Mouse (Mus musculus) neural tube, embryonic 11.5 days (tissue): ENCODE data around the gene Col23a1. TPM values are rescaled to one million over a fixed set of nuclear protein-coding genes. Genes with fewer than 3 reads are reported as not detected.
A peak's percentile ranks its signal among the peaks of the same experiment; 100 is the strongest.

Source experiments
- ATAC-seq: fragments of 200-750 bp; cut with Nextera tagmentation; 2 replicates; pipeline ENCODE4 v1.8.0; 2017; ENCODE audit warnings: moderate number of reproducible peaks, mild to moderate bottlenecking, moderate TSS enrichment, moderate library complexity; ENCODE audit not compliant: insufficient read depth, low FRiP score, low TSS enrichment
- DNase-seq: peaks from one replicate; pipeline ENCODE4 v3.0.0-alpha.2; 2015; ENCODE audit warnings: low spot score
- H3K27ac ChIP-seq: fragments of 300-500 bp; sonication (generic); 2 replicates; pipeline ENCODE4 v1.5.1; 2014; ENCODE audit warnings: low read depth, mild to moderate bottlenecking, low read length
- H3K27me3 ChIP-seq: fragments of 300-500 bp; sonication (generic); 2 replicates; pipeline ENCODE4 v1.6.1; 2014; ENCODE audit warnings: mild to moderate bottlenecking, low read length, mixed read lengths; ENCODE audit not compliant: control insufficient read depth, insufficient read depth
- H3K36me3 ChIP-seq: fragments of 300-500 bp; sonication (generic); 2 replicates; pipeline ENCODE4 v1.6.1; 2014; ENCODE audit warnings: mild to moderate bottlenecking, low read length, moderate library complexity, mixed read lengths; ENCODE audit not compliant: control insufficient read depth, insufficient read depth
- H3K4me1 ChIP-seq: fragments of 300-500 bp; sonication (generic); 2 replicates; pipeline ENCODE4 v1.6.1; 2014; ENCODE audit warnings: low read length, mixed read lengths; ENCODE audit not compliant: control insufficient read depth, insufficient read depth
- H3K4me2 ChIP-seq: fragments of 300-500 bp; sonication (generic); 2 replicates; pipeline ENCODE4 v1.6.1; 2014; ENCODE audit warnings: low read depth, mild to moderate bottlenecking, moderate library complexity
- H3K4me3 ChIP-seq: fragments of 300-500 bp; sonication (generic); 2 replicates; pipeline ENCODE4 v1.5.1; 2014; ENCODE audit warnings: low read depth, low read length
- H3K9ac ChIP-seq: fragments of 300-500 bp; sonication (generic); 2 replicates; pipeline ENCODE4 v1.6.1; 2014; ENCODE audit warnings: mild to moderate bottlenecking, low read length
- H3K9me3 ChIP-seq: fragments of 300-500 bp; sonication (generic); 2 replicates; pipeline ENCODE4 v1.6.1; 2016; ENCODE audit warnings: low read length; ENCODE audit not compliant: control insufficient read depth
- WGBS: fragments of 180-500 bp; shearing (Covaris S2); extraction: QIAGEN DNeasy Blood & Tissue Kit; methylation state at CpG from one replicate; pipeline ENCODE4 v1.1.7; 2014; 5-methylcytosine and 5-hydroxymethylcytosine counted together
- polyA plus RNA-seq: library from polyadenylated mRNA; unstranded; fragments of >200 nt; fragmentation: Nextera tagmentation; extraction: Ambion mirVana; gene quantifications from 2 replicates; pipeline ENCODE4 v1.2.1, GENCODE M21; 2014

Col23a1 gene
- polyA plus RNA-seq, 1 experiment from 2014 or later: 10.9 TPM

- Histone ChIP-seq H3K27me3 (no peaks in the 10 kb centered on the region), H3K4me3 (no peak overlapping the region), H3K4me1 (no peaks in the 10 kb centered on the region), H3K27ac (no peak overlapping the region), H3K36me3 (peaks cover 8% of the 10 kb centered on the region), H3K9me3 (no peaks in the 10 kb centered on the region), H3K4me2 (no peak overlapping the region), H3K9ac (no peak overlapping the region)
- ATAC-seq (no peak), DNase-seq (no peak)
- WGBS: 77% methylated on average over 1 of the region's 1 CpGs
Measured at GRCm38 (mm10) chr11:51274418-51274817, 15.3 kb upstream of the Col23a1 start.

GRCm38 (mm10) chr11:51290066-51290955, 591 bp downstream of the Col23a1 start:
- DNase-seq (peak; percentile 81), ATAC-seq (peak; percentile 72)
- Histone ChIP-seq H3K9ac (peak overlapping the region; percentile 57), H3K27ac (peak overlapping the region; percentile 20; the same call in 1 of the 2 replicates), H3K36me3 (no peaks in the 10 kb centered on the region), H3K27me3 (no peaks in the 10 kb centered on the region), H3K4me2 (peak overlapping the region; percentile 85), H3K4me1 (no peaks in the 10 kb centered on the region), H3K9me3 (no peaks in the 10 kb centered on the region), H3K4me3 (peak overlapping the region; percentile 59)
- 2% methylated on average over 48 of the region's 74 CpGs for WGBS

- ATAC-seq (no peak), DNase-seq (no peak)
- H3K4me2 ChIP-seq: no peak overlapping the region
- H3K36me3 ChIP-seq: no peaks in the 10 kb centered on the region
- H3K27me3 ChIP-seq: no peaks in the 10 kb centered on the region
- H3K27ac ChIP-seq: no peak overlapping the region
- no peaks in the 10 kb centered on the region for H3K9me3 ChIP-seq
- H3K4me1 ChIP-seq: no peaks in the 10 kb centered on the region
- H3K9ac ChIP-seq: no peak overlapping the region
- no peak overlapping the region for H3K4me3 ChIP-seq
- 69% methylated on average over 2 of the region's 2 CpGs for WGBS
Measured at GRCm38 (mm10) chr11:51293956-51294530, 4.3 kb downstream of the Col23a1 start.

GRCm38 (mm10) chr11:51295742-51296141, 6.0 kb downstream of the Col23a1 start:
- no peaks in the 10 kb centered on the region for H3K4me1 ChIP-seq
- no peak overlapping the region for H3K4me2 ChIP-seq
- no peak overlapping the region for H3K27ac ChIP-seq
- H3K9ac ChIP-seq: no peak overlapping the region
- DNase-seq: no peak
- H3K36me3 ChIP-seq: no peaks in the 10 kb centered on the region
- H3K9me3 ChIP-seq: no peaks in the 10 kb centered on the region
- no peaks in the 10 kb centered on the region for H3K27me3 ChIP-seq
- 91% methylated on average over 3 of the region's 3 CpGs for WGBS
- no peak overlapping the region for H3K4me3 ChIP-seq
- ATAC-seq: no peak

- ATAC-seq: no peak
- 89% methylated on average over 4 of the region's 4 CpGs for WGBS
Measured at GRCm38 (mm10) chr11:51298691-51299090, 9.0 kb downstream of the Col23a1 start.

GRCm38 (mm10) chr11:51302396-51302795, 12.7 kb downstream of the Col23a1 start:
- DNase-seq: no peak
- Histone ChIP-seq H3K36me3 (no peaks in the 10 kb centered on the region), H3K27me3 (no peaks in the 10 kb centered on the region), H3K27ac (no peak overlapping the region), H3K4me3 (no peak overlapping the region), H3K4me1 (peaks cover 4% of the 10 kb centered on the region; the same call in 1 of the 2 replicates), H3K9ac (no peak overlapping the region), H3K4me2 (no peak overlapping the region), H3K9me3 (no peaks in the 10 kb centered on the region)
- no peak for ATAC-seq
- 66% methylated on average over 5 of the region's 5 CpGs for WGBS

More at GRCm38 (mm10) chr11:51298691-51299090, 9.0 kb downstream of the Col23a1 start:
- Histone ChIP-seq H3K9me3 (no peaks in the 10 kb centered on the region), H3K9ac (no peak overlapping the region), H3K4me3 (no peak overlapping the region), H3K36me3 (no peaks in the 10 kb centered on the region), H3K4me2 (no peak overlapping the region), H3K27ac (no peak overlapping the region), H3K27me3 (no peaks in the 10 kb centered on the region), H3K4me1 (no peaks in the 10 kb centered on the region)
- no peak for DNase-seq

GRCm38 (mm10) chr11:51303981-51304553, 14.3 kb downstream of the Col23a1 start:
- no peaks in the 10 kb centered on the region for H3K9me3 ChIP-seq
- H3K9ac ChIP-seq: no peak overlapping the region
- no peak for DNase-seq
- no peak overlapping the region for H3K4me3 ChIP-seq
- no peak overlapping the region for H3K27ac ChIP-seq
- no peak for ATAC-seq
- H3K4me2 ChIP-seq: no peak overlapping the region
- peaks cover 4% of the 10 kb centered on the region; the same call in 1 of the 2 replicates for H3K4me1 ChIP-seq
- 63% methylated on average over 12 of the region's 12 CpGs for WGBS
- H3K27me3 ChIP-seq: no peaks in the 10 kb centered on the region
- no peaks in the 10 kb centered on the region for H3K36me3 ChIP-seq

- Histone ChIP-seq H3K4me3 (no peak overlapping the region), H3K27ac (no peak overlapping the region), H3K4me1 (peaks cover 4% of the 10 kb centered on the region; the same call in 1 of the 2 replicates), H3K4me2 (no peak overlapping the region), H3K9ac (no peak overlapping the region), H3K27me3 (no peaks in the 10 kb centered on the region), H3K9me3 (no peaks in the 10 kb centered on the region), H3K36me3 (no peaks in the 10 kb centered on the region)
- DNase-seq (no peak), ATAC-seq (no peak)
- WGBS: 76% methylated on average over 5 of the region's 5 CpGs
Measured at GRCm38 (mm10) chr11:51308306-51308705, 18.6 kb downstream of the Col23a1 start.
